Mouse (Mus musculus): Measurements from ENCODE around the gene Tnik. TPM values are rescaled to one million over a fixed set of nuclear protein-coding genes. Genes with fewer than 3 reads are reported as not detected.

Tnik gene
- 100 to 1,000 TPM; 195 to 212 TPM for total RNA-seq (2021)

- peak; percentile 90 to 97 for DNase-seq (ENCODE audit: low spot score in 2 of 2)
- intact Hi-C loops (cut with DNase I): loop anchor here (2.0 to 10.0 kb wide), 4 partner anchors 86 to 296 kb away; no protein-coding TSS in a partner anchor
These were observed at the start of gene Tnik for GRCm38 (mm10) chr3:28263002-28263947. TSS of gene Tnik (plus strand) at chr3:28263214.

DNA sequence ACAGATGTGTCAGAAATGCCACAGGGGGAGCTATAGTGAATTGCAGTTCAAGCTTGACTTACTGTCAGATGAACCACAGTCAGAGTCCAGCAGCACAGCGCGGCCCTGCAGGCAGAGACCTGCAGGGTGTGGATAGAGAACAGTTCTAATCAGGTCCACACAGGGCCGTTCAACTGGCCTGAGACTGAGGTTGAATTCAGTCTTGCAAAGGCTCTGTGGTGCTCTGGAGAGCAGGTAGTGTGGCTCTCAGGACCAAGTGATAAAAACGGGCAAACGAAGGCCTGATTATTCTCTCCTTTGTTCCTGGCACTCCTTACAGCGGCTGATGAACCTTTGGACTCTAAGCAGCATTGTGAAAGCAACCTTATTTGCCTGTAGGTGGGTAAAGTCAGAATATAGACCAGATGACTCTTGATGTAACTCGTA lies 48.1 kb upstream of the Tnik start:
- no peak for DNase-seq (ENCODE audit: low spot score in 2 of 2)
- intact Hi-C loops (cut with DNase I): no loop called here

DNA sequence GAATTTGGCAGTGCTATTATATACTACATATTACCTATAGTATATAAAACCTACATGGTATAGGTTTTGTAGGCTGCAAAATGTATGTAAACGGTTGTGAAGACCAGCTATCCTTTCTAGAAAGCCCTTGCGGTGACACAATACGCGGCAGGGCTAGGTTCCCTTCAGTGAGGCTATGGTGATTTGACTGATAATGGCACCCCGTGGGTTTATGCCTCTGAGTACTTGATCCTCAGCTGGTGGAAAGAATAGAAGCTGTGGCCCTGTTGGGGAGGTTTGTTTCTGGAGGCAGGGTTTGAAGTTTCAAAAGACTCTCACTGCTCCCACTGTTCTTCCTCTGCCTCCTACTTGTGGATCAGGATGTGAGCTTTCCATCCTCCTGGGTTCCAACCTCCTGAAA lies 46.0 kb upstream of the Tnik start:
- no peak for DNase-seq (ENCODE audit: low spot score in 2 of 2)
- intact Hi-C loops (cut with DNase I): no loop called here

GRCm38 (mm10) chr3:28219533-28219932 lies 43.5 kb upstream of the Tnik start:
- DNase-seq (ENCODE audit: low spot score in 2 of 2): no peak
- intact Hi-C loops (cut with DNase I): no loop called here

- intact Hi-C loops (cut with DNase I): no loop called here
- DNase-seq (ENCODE audit: low spot score in 2 of 2): no peak
These were observed 43.0 kb upstream of the Tnik start for GRCm38 (mm10) chr3:28219964-28220363.

DNA sequence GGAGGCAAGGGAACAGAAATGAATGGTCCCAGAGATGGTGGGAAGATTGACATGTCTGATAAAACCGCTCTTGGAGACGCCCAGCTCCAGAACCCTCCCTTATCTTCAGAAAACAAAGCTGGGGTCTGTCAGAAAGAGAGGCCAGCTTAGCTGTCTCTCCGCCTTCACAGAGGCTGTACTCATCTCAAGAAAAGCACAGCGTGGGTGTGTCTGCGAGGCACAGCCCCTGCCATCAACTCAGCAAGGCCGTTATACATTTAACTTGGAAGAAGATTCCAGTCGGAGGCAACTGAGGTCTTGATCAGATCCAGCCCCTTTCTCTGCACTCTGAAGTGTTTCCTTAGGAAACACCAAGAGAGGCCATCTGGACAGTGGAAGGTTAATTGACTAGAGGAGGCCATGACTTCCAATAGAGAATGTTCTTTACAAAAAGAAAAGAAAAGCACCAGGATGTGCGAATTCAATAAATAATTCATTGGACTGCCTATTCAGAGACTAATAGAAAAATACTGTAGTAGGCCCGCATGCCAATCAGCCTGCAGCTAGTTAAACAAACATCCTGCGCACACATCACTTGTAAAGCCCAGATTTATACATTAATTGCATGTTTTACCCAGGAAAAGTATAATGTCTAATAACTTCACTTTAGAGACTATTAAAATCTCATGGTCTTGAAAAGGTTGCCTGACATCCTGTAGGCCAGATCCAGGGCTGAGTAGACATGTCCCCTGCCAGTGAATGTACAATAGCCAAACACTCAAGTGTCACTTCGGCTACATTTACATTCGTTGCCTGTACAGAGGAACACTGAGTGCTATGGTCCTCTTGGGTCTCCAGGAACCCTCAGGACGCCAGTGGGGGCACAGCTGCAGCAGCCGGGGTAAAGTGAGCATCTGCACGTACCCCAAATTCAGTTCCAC lies 38.3 kb upstream of the Tnik start:
- DNase-seq (ENCODE audit: low spot score in 2 of 2): peak in 1 of 2 experiments; percentile 24
- intact Hi-C loops (cut with DNase I): no loop called here

DNA sequence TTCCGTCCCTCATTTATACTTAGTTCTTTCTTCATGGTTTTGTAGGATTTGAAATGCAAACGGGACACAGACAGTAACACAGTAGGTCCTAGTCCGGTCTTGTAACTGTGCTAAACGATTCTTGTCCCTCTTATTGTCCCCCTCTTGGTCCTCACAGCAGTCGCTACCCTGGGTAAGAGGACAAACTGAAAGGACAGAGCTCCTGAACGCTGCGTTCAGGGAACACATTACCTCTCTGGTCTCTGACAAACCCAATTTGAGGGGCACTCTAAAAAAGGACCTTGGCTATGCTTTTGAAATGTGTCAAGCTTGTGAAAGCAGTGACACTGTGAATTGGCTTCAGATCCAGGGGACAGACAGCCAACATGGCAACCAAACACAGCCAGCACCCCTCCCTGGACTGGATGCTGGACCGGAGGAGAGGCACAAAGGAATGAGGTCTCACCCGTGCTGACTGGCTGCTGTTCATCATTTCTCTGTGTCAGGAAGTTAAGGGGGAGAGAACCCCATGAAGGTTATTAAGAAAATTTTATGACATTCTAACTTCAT lies 37.6 kb upstream of the Tnik start:
- peak in 1 of 2 experiments; percentile 41 for DNase-seq (ENCODE audit: low spot score in 2 of 2)
- intact Hi-C loops (cut with DNase I): no loop called here

GRCm38 (mm10) chr3:28226181-28226580 lies 36.8 kb upstream of the Tnik start:
- intact Hi-C loops (cut with DNase I): no loop called here
- peak in 1 of 2 experiments; percentile 4 for DNase-seq (ENCODE audit: low spot score in 2 of 2)

- intact Hi-C loops (cut with DNase I): no loop called here
These were observed 34.1 kb upstream of the Tnik start for GRCm38 (mm10) chr3:28228930-28229329.

DNA sequence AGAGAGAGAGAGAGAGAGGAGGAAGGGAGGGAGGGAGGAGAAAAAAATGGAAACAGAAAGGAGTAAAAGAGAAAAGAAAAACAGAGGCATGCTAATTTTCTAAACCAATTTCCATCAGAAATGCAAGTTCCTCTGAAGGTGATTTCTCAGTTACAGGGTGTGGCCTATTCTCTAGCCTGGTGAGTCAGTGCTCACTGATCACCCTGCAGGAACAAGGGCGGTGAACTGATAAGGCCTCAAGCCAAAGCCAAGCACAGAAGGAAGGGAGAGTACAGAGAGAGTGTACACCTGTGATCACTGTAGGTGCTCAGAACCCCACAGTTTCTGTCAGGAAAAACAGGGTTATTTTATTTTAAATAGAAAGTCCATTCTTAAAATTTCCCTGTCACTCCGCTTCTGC lies 33.5 kb upstream of the Tnik start:
- intact Hi-C loops (cut with DNase I): no loop called here
- DNase-seq (ENCODE audit: low spot score in 2 of 2): no peak

More at GRCm38 (mm10) chr3:28228930-28229329, 34.1 kb upstream of the Tnik start:
- DNase-seq (ENCODE audit: low spot score in 2 of 2): no peak

- DNase-seq (ENCODE audit: low spot score in 2 of 2): no peak
- intact Hi-C loops (cut with DNase I): no loop called here
These were observed 30.1 kb upstream of the Tnik start for GRCm38 (mm10) chr3:28232885-28233284.

- DNase-seq (ENCODE audit: low spot score in 2 of 2): no peak
- intact Hi-C loops (cut with DNase I): no loop called here
These were observed 28.8 kb upstream of the Tnik start for GRCm38 (mm10) chr3:28234179-28234578.

GRCm38 (mm10) chr3:28236689-28237088 lies 26.3 kb upstream of the Tnik start:
- DNase-seq (ENCODE audit: low spot score in 2 of 2): no peak
- intact Hi-C loops (cut with DNase I): no loop called here

DNA sequence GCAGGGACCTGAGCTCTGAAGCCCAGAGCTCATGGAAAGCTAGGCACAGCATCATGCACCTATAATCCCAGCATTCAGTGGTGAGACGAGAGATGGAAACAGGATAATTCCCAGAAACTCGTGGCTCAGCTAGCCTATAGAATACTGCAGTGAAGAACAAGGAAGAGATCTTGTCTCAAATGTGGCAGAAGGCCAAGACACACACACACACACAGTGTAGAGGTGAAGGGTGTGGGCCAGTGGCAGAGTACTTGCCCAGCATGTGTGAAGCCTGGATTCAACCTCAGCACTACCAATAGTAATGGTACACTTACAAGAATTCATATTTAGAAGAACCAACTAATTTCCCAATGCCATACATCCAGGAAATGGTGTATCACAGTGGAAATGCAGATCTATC lies 24.9 kb upstream of the Tnik start:
- no peak for DNase-seq (ENCODE audit: low spot score in 2 of 2)
- intact Hi-C loops (cut with DNase I): no loop called here

DNA sequence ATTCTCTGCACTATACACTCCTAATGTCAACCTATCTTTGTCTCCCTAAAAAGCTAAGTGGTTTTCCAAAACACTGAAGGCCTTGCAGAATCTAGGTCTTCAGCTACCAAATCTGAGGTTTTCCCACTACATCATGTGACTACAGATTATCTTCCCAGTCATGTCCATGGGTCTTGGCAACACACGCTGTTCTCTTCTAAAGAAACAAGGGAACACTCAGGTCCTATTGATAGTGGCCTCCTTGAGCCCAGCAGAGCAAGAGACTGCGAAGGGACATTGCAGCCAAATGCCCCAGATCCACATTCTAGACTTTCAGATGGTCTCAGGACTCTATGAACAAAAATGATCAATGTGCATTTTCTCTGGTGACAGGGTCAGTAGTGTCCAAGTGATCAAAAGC lies 20.5 kb upstream of the Tnik start:
- intact Hi-C loops (cut with DNase I): no loop called here
- DNase-seq (ENCODE audit: low spot score in 2 of 2): peak; percentile 21 to 52

DNA sequence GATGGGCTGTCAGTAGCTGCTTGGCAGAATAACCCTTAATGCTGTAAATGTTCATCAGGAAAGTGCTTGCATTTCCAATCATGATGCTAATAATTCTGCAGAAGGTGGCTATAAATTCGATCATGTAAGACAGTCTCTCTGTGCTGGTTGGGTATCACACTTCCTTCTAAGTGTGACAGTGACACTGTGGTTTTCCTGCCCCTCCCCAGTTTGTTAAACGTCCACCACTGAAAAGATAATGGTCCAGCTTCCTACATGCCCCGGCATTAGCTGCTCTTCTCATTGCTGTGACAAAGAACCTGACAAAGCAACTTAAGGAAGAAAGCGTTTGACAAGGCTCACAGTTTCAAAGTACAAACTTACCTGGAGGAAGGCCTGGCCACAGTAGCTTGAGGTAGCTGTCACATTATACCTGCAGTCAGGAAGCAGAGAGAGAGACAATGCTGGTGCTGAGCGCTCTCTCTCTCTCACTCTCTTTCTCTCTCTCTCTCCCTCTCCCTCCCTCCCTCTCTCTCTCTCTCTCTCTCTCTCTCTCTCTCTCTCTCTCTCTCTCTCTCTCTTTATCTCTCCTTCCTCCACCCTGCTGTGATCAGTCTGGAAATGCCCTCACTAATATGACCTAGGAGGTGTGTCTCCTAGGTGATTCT lies 18.6 kb upstream of the Tnik start:
- intact Hi-C loops (cut with DNase I): no loop called here
- DNase-seq (ENCODE audit: low spot score in 2 of 2): no peak

DNA sequence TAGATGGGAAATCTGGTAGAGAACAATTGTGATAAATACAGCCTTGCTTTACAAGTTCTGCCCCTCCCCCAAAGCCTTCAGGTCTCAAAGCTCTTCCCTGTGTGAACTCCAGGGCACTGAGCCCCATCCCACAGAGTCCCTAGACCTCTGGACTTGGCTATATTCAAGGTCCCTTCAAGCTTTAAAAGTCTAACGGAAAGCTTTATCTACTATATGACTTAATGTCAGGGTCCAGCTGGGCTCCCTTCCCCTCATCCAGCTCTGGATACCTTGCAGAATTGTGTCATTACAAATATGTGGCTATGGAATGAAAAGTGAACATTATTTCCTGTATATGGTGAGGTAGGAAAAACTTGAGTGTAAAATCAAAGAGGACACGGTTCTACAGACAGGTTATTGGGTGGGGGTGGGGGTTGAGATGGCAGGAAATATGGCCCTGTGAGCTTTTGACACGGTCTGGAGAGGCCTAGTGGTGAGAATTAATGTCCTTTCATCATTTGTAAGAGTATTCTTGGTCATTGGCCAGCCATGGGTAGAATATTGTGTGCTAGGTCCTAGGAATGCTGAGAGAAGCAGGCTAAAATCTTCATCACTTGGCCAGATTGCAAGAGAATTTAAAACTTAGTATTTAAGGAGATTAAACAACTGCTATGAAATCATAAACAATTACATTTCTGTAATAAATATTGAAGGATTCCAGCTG lies 14.6 kb upstream of the Tnik start:
- intact Hi-C loops (cut with DNase I): no loop called here
- no peak for DNase-seq (ENCODE audit: low spot score in 2 of 2)

- intact Hi-C loops (cut with DNase I): no loop called here
- DNase-seq (ENCODE audit: low spot score in 2 of 2): no peak
These were observed 7.3 kb upstream of the Tnik start for GRCm38 (mm10) chr3:28255711-28256110.
